Mouse (Mus musculus): Measurements from ENCODE around the gene D030056L22Rik.

DNA sequence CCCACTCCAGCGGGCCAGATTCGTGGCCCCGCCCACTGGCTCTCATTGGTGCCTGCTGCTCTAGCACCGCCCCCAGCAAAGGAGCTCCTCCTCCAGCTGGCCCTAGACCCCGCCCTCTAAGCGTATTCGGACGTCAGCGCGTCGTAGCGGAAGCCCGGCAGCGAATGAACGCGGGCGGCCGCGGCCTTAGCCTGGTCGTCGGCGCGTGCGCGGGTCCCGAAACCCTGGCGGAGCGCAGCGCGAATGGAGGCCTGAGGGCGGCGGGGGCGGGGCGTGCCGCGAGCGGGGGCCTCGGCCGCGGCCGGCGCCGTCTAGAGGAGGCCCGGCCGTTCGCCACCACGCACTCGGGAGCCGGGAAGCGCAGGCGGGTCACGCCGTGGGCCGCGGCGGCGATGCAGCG lies 42.4 kb upstream of the D030056L22Rik start, which contains the start of gene Carnmt1:
- no peak for TF ChIP-seq CTCF (conservative IDR thresholded peaks at IDR 0.05 in 1 of 2, IDR thresholded peaks at IDR 0.05 in 1 of 2; ENCODE audit: low read depth in 2 of 2, low read length in 2 of 2)
- peak; percentile 46; the same call in 1 of the 2 replicates for TF ChIP-seq POLR2A (IDR thresholded peaks at IDR 0.05; ENCODE audit: low read depth, low read length)
- no peak for TF ChIP-seq MAX (IDR thresholded peaks at IDR 0.05; ENCODE audit: low read length)
- no peak for TF ChIP-seq EP300 (IDR thresholded peaks at IDR 0.05; ENCODE audit: low read length)
- no peak for TF ChIP-seq MYC (IDR thresholded peaks at IDR 0.05; ENCODE audit: low read depth, low read length)
- TF ChIP-seq MAZ (IDR thresholded peaks at IDR 0.05; ENCODE audit: low read depth, low read length) = no peak
- peak; percentile 88 for TF ChIP-seq NRF1 (IDR thresholded peaks at IDR 0.05; ENCODE audit: low read depth, low read length)

Data from CH12.LX (cell line).